Mouse (Mus musculus) frontal cortex, postnatal 10 days (tissue): ENCODE measurements around the gene Guca1a.

ENCODE experiments used
- DNase-seq, 2 experiments: peaks; one replicate each; pipeline ENCODE4 v3.0.0; 2022; ENCODE audit warnings: low spot score in 2 of 2, mixed read lengths in 1 of 2

The Guca1a gene

DNA sequence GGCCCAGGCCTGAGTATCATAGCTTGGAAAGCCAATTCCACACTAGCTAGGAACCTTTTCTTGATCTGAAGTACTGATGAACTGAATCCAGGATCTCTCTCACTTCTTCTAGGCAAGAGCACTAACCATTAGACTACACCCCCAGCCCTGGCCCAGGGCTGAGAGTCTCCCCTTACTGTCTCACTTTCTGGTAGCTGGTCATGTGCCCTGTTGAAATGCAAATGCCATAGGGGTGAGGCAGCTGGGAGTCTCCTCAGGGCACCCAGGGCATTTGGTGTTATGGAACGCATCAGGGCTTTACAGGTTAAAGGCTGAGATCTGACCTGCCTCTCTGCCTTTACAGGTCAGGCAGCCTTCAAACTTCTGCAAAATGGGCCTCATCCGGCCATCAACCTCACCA is 19.8 kb upstream of the Guca1a start:
- DNase-seq: no peak

- DNase-seq: peak in 1 of 2 experiments; percentile 15
Measured at GRCm38 (mm10) chr17:47409897-47410861, 9.8 kb upstream of the Guca1a start.

DNA sequence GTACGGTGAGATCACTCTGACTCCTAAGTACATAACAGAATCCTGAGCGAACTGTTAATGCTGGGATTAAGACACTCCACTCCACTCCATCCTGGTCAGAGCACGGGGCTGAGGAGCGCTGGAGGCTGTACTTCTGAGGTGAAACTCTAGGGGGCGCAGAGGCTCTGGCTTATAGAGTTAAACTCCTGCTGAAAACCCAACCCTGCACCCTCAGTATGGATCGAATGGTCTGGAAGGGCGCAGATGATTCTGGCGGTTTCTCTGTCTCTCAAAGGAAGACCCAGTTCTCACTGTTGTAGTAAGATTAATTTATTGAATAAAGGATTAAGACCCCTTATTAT is 8.1 kb upstream of the Guca1a start:
- peak in 1 of 2 experiments; percentile 30 for DNase-seq

DNA sequence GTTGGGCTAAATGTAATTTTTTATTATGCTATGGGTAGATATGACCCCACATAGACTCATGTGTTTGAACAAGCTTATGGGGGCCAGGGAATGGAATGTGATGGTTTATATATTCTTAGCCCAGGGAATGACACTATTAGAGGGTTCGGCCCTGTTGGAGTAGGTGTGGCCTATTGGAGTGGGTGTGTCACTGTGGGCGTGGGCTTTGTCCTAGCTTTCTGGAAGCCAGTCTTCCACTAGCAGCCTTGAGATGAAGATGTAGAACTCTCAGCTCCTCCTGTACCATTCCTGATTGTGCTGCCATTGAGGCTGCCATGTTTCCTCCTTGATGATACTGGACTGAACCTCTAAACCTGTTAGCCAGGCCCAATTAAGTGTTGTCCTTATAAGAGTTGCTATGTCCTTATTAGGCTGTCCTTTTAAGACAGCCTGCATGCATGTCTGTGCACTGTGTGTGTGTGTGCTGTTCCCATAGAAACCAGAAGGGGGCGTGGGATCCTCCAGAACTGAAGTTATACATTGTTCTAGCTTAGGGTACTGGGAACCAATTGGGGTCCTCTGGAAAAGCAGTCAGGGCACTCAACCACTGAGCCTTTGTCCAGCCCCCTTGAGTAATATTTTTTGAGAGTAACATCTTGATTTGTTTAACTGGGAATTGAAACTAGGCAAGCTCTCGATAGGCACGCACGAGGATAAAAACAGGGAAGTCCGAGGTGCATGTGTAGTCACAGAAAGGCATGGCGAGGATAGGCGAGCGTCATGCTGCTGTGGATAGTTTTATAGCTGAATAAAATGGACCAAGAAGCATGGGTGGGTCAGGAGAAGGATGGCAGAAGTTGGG is 7.6 kb upstream of the Guca1a start:
- DNase-seq: no peak

GRCm38 (mm10) chr17:47399091-47399490 is 1.3 kb downstream of the Guca1a start:
- DNase-seq: no peak

GRCm38 (mm10) chr17:47395376-47395913 is 4.9 kb downstream of the Guca1a start:
- DNase-seq: peak in 1 of 2 experiments; percentile 20

- no peak for DNase-seq
Measured at GRCm38 (mm10) chr17:47394223-47394869, 6.0 kb downstream of the Guca1a start.

DNA sequence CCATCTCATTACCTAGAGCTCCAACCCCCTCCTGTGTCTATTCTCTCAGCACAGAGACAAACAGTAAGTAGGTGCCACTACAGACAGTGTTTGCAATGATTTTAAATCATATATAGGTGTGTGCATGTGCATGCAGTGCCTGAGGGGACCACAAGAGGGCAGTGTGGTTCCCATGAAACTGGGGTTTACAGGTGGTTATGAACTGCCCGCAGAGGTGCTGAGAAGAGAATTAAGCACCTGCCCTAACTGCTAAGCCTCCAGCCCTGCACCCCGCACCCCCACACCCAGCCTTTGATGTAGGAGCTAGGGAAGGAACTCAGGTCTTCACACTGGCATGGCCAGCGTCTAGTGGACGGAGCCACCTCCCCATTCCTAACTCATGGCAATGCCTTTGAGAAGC is 13.7 kb downstream of the Guca1a start:
- no peak for DNase-seq

DNA sequence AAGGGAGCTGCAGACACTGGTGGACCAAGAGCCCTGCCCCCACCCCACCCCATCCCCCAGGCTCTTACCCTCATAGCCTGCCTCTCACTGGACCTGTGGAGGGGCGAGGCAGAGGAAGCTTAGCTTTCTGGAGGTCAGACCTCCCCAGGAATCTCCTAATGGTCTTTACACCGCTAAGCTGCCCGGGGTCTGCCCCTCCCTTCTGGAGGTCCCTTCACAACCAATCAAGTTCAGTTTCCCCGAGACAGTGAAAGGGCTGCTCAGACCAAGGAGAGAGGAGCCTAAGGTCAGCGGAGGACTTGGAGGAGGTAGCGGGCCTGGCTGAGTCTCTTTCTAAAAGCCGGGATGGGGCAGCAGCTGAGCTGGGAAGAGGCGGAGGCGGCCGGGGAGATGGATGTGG is 15.2 kb downstream of the Guca1a start, which contains the start of gene Guca1b:
TSS of gene Guca1b (plus strand) at position 249 of the 400 bp plus-strand sequence.
- DNase-seq: no peak

DNA sequence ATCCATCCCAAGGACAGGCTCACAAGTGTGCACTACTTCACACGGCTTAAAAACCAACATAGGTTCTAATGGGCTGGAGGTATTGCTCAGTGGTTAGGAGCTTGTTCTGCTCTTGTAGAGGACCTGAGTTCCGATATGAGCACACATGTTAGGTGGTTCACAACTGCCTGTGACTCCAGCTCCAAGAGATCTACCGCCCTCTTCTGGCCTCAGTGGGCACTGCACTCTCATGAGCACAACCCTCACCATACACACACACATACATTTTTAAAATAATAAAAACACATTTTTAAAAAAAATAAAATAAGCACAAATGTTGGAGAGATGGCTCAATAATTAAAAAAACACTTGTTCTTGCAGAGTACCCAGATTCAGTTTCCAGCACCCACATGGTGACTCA is 16.3 kb downstream of the Guca1a start:
- DNase-seq: no peak

- no peak for DNase-seq
Measured at GRCm38 (mm10) chr17:47383266-47383665, 17.1 kb downstream of the Guca1a start.

- no peak for DNase-seq
Measured at GRCm38 (mm10) chr17:47381917-47382316, 18.5 kb downstream of the Guca1a start.

- no peak for DNase-seq
Measured at GRCm38 (mm10) chr17:47378133-47378532, 22.3 kb downstream of the Guca1a start.

DNA sequence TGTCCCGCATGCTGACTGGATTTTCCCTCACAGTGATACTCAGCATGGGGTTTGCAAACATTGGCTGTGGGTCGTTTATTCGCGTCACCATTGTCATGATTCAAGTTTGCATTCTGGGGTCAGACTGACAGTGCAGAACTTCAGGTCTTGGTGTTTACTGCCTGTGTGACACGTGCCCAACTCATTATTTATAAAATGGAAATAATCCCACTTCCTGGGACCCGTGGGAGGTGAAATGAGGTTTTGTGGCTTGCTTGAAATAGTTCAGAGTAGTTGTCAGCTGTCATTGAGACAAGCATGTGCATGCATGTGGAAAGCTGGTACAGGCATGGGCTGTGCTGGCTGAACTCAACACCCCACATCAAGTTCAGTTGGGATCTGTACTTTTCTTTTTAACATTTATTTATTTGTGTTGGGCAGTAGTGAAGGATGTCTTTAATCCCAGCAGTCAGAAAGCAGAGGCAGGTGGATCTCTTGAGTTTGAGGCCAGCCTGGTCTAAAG is 23.6 kb downstream of the Guca1a start:
- DNase-seq: no peak

DNA sequence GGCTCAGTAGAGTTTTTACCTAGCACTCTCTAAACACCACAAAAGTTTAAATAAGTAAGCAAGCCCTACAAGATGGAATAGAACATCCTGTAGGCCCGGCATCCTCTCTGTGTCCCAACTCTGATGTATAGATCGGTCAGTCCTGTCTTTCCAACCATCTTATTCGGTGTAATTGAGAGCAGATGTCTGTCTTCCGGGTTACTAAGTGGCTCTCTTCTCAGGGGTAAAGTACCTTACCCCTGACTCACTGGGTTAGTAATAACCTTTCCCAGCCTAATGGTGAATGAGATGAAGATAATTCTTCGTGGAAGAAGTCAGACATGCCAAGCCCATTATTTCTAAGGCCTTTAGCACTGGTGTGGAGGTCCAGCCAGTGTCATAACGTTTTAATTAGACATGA is 26.4 kb downstream of the Guca1a start:
- no peak for DNase-seq

- peak in 1 of 2 experiments; percentile 39 for DNase-seq
Measured at GRCm38 (mm10) chr17:47371451-47371850, 28.9 kb downstream of the Guca1a start.

DNA sequence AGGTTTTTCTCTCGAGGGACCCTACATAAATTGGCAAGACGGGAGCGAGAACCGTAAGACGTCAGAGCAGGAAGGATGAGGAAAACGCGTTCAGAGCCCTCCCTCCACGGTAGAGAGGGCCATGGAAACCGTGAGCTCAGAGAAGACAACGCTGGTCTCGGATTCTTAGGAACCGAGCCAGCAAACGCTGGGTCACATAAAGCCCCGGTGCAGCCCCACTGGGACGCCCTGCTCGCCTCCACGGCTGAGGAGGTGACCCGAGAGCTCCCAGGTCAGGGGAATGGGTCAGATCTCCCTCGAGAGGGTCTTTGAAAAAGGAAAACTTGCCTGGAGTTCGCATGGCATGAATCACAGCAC is 31.3 kb downstream of the Guca1a start:
- DNase-seq: no peak

- DNase-seq: peak; percentile 80 to 86
Measured at GRCm38 (mm10) chr17:47368401-47369086, 31.8 kb downstream of the Guca1a start, which contains the start of gene Mrps10. Gene Mrps10 (plus strand): TSS chr17:47368887.

DNA sequence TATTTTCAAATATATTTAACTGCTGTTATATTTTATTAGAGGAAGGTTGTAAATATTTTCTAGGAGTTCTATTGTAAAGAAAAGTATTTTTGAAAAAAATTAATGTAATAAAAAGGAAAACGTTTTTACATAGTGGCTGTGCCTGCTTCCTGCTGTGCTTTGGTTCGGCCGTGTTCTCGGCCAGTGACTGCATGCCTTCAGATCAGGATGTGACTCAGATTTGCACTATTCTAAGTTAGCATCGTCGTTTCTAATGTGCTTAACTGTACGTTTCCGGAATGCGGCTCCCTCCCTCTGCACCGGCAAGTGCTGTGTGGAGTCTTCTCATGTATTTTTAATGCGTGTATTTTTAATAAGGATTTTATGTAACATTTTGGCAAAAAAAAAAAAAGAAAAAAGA is 39.0 kb downstream of the Guca1a start:
- no peak for DNase-seq

GRCm38 (mm10) chr17:47359964-47360363 is 40.4 kb downstream of the Guca1a start:
- DNase-seq: peak in 1 of 2 experiments; percentile 27
